Mouse (Mus musculus) effector memory CD4-positive, alpha-beta T cell, adult 7 months (primary cell): ENCODE results near the gene Wdr24. TPM values are rescaled to one million over a fixed set of nuclear protein-coding genes. Genes with fewer than 3 reads are reported as not detected.

Experiments
- polyA plus RNA-seq: library from polyadenylated mRNA; unstranded; fragments of 100-300 nt; shearing (Covaris generic); gene quantifications from one replicate; pipeline ENCODE4 v1.2.1, GENCODE M21; 2017

The Wdr24 gene
- polyA plus RNA-seq, 1 experiment from 2014 or later, result 24.5 TPM

Other genes starting within 250 kb of the Wdr24 start
- 15.7 TPM for gene Lmf1, start 244.5 kb upstream of the Wdr24 start, polyA plus RNA-seq
- gene Gng13, start 106.5 kb upstream of the Wdr24 start, polyA plus RNA-seq, result not detected
- 5.7 TPM for gene Chtf18, start 96.2 kb upstream of the Wdr24 start, polyA plus RNA-seq
- 4.0 TPM for gene Rpusd1, start 96.0 kb upstream of the Wdr24 start, polyA plus RNA-seq
- not detected for gene Mslnl, start 87.6 kb upstream of the Wdr24 start, polyA plus RNA-seq
- 0.67 TPM for gene Msln, start 69.2 kb upstream of the Wdr24 start, polyA plus RNA-seq
- gene Narfl, start 49.9 kb upstream of the Wdr24 start, polyA plus RNA-seq, result 20.4 TPM
- 26.4 TPM for gene Haghl, start 38.0 kb upstream of the Wdr24 start, polyA plus RNA-seq
- 0.69 TPM for gene Ccdc78, start 37.0 kb upstream of the Wdr24 start, polyA plus RNA-seq
- 121 TPM for gene Fam173a, start 30.7 kb upstream of the Wdr24 start, polyA plus RNA-seq
- gene AC134908.4, start 28.0 kb upstream of the Wdr24 start, polyA plus RNA-seq, result not detected
- gene Metrn, start 26.5 kb upstream of the Wdr24 start, polyA plus RNA-seq, result 26.0 TPM
- 0.18 TPM for gene Fbxl16, start 14.5 kb upstream of the Wdr24 start, polyA plus RNA-seq
- gene Jmjd8, start 5.2 kb downstream of the Wdr24 start, polyA plus RNA-seq, result 18.4 TPM
- 132 TPM for gene Stub1, start 9.8 kb downstream of the Wdr24 start, polyA plus RNA-seq
- 0.55 TPM for gene Rhbdl1, start 13.7 kb downstream of the Wdr24 start, polyA plus RNA-seq
- 0.46 TPM for gene Gm20683, start 18.1 kb downstream of the Wdr24 start, polyA plus RNA-seq
- 18.4 TPM for gene Rhot2, start 21.2 kb downstream of the Wdr24 start, polyA plus RNA-seq
- 11.1 TPM for gene Wdr90, start 37.9 kb downstream of the Wdr24 start, polyA plus RNA-seq
- 4.1 TPM for gene Mcrip2, start 45.1 kb downstream of the Wdr24 start, polyA plus RNA-seq
- gene Mettl26, start 51.4 kb downstream of the Wdr24 start, polyA plus RNA-seq, result 41.4 TPM
- 0.49 TPM for gene Wfikkn1, start 57.2 kb downstream of the Wdr24 start, polyA plus RNA-seq
- gene Rab40c, start 96.1 kb downstream of the Wdr24 start, polyA plus RNA-seq, result 15.3 TPM
- gene Pigq, start 121.3 kb downstream of the Wdr24 start, polyA plus RNA-seq, result 44.1 TPM
- not detected for gene Nhlrc4, start 121.3 kb downstream of the Wdr24 start, polyA plus RNA-seq
- not detected for gene A930017K11Rik, start 128.9 kb downstream of the Wdr24 start, polyA plus RNA-seq
- 18.6 TPM for gene Capn15, start 162.2 kb downstream of the Wdr24 start, polyA plus RNA-seq
- gene Rab11fip3, start 245.9 kb downstream of the Wdr24 start, polyA plus RNA-seq, result 19.7 TPM